Mouse (Mus musculus) liver, embryonic 13.5 days (tissue): ENCODE results near the gene Cenpl. TPM values are rescaled to one million over a fixed set of nuclear protein-coding genes. Genes with fewer than 3 reads are reported as not detected.
A peak's percentile ranks its signal among the peaks of the same experiment; 100 is the strongest.
"Not testable (repeated sequence)": the region's sequence is repeated elsewhere in the genome, so short reads cannot be mapped to it uniquely, and the experiment has no call there.

Experiments used
- ATAC-seq: fragments of 200-750 bp; cut with Nextera tagmentation; 2 replicates; pipeline ENCODE4 v1.8.0; 2017; ENCODE audit warnings: low read depth, mild to moderate bottlenecking, moderate number of reproducible peaks, moderate library complexity
- DNase-seq: peaks from one replicate; pipeline ENCODE4 v3.0.0; 2022
- H3K27ac ChIP-seq: fragments of 300-500 bp; sonication (generic); 2 replicates; pipeline ENCODE4 v1.5.1; 2015; ENCODE audit warnings: moderate library complexity, mild to moderate bottlenecking, inconsistent platforms
- H3K27me3 ChIP-seq: fragments of 300-500 bp; sonication (generic); 2 replicates; pipeline ENCODE4 v1.6.1; 2015; ENCODE audit warnings: mild to moderate bottlenecking, inconsistent platforms
- H3K36me3 ChIP-seq: fragments of 300-500 bp; sonication (generic); 2 replicates; pipeline ENCODE4 v1.6.1; 2015; ENCODE audit warnings: mild to moderate bottlenecking, inconsistent platforms
- H3K4me1 ChIP-seq: fragments of 300-500 bp; sonication (generic); replicated peaks from 2 replicates; pipeline ENCODE4 v1.6.1; 2015; ENCODE audit warnings: inconsistent platforms
- H3K4me2 ChIP-seq: fragments of 300-500 bp; sonication (generic); 2 replicates; pipeline ENCODE4 v1.6.1; 2015; ENCODE audit warnings: inconsistent platforms, mild to moderate bottlenecking, moderate library complexity
- H3K4me3 ChIP-seq: fragments of 300-500 bp; sonication (generic); replicated peaks from 2 replicates; pipeline ENCODE4 v1.5.1; 2015; ENCODE audit warnings: mild to moderate bottlenecking, inconsistent platforms
- H3K9ac ChIP-seq: fragments of 300-500 bp; sonication (generic); 2 replicates; pipeline ENCODE4 v1.6.1; 2015; ENCODE audit warnings: mild to moderate bottlenecking, inconsistent platforms
- H3K9me3 ChIP-seq: fragments of 300-500 bp; sonication (generic); replicated peaks from 2 replicates; pipeline ENCODE4 v1.6.1; 2016; ENCODE audit warnings: inconsistent platforms
- WGBS: fragments of 180-500 bp; shearing (Covaris S2); methylation state at CpG from one replicate; pipeline ENCODE4 v1.1.7; 2015; ENCODE audit not compliant: insufficient replicate concordance; 5-methylcytosine and 5-hydroxymethylcytosine counted together
- polyA plus RNA-seq: library from polyadenylated mRNA; unstranded; fragments of >200 nt; fragmentation: Nextera tagmentation; extraction: Ambion mirVana; gene quantifications from 2 replicates; pipeline ENCODE4 v1.2.1, GENCODE M21; 2015

Gene Cenpl
- polyA plus RNA-seq: 35.3 and 39.8 TPM in 2 replicates

- peaks cover 22% of the 10 kb centered on the region for H3K36me3 ChIP-seq
- H3K4me1 ChIP-seq: peaks cover 42% of the 10 kb centered on the region
- H3K4me3 ChIP-seq: peak within 1 kb of the TSS; percentile 87
- DNase-seq (peak; percentile 93), ATAC-seq (peak; percentile 93)
- no peaks in the 10 kb centered on the region for H3K9me3 ChIP-seq
- peak within 1 kb of the TSS; percentile 91 for H3K9ac ChIP-seq
- H3K27ac ChIP-seq: peak within 1 kb of the TSS; percentile 86
- peak within 1 kb of the TSS; percentile 87 for H3K4me2 ChIP-seq
- WGBS: under 1% methylated on average over 57 of the region's 57 CpGs
- no peaks in the 10 kb centered on the region for H3K27me3 ChIP-seq
These were observed at the start of gene Cenpl, which contains the start of gene Dars2 for GRCm38 (mm10) chr1:161070352-161071271. TSS of gene Cenpl (plus strand) at chr1:161070713. TSS of gene Dars2 (minus strand) at chr1:161070658.

GRCm38 (mm10) chr1:161025410-161026210 is 44.9 kb upstream of the Cenpl start:
- H3K4me2 ChIP-seq: no peak overlapping the region
- no peak overlapping the region for H3K27ac ChIP-seq
- H3K4me1 ChIP-seq: 0 out of 2 replicates have a peak, but pooled peaks cover 3% of the 10 kb centered on the region
- H3K4me3 ChIP-seq: no peak overlapping the region
- H3K36me3 ChIP-seq: peaks cover 7% of the 10 kb centered on the region
- H3K9ac ChIP-seq: no peak overlapping the region
- no peak for DNase-seq
- ATAC-seq: no peak
- H3K27me3 ChIP-seq: no peaks in the 10 kb centered on the region
- 83% methylated on average over 5 of the region's 5 CpGs for WGBS
- H3K9me3 ChIP-seq: no peaks in the 10 kb centered on the region

GRCm38 (mm10) chr1:161027196-161027595 is 43.3 kb upstream of the Cenpl start:
- 40% methylated on average over 2 of the region's 2 CpGs for WGBS
- peaks cover 14% of the 10 kb centered on the region; the same call in 1 of the 2 replicates for H3K36me3 ChIP-seq
- H3K4me2 ChIP-seq: no peak overlapping the region
- H3K4me3 ChIP-seq: no peak overlapping the region
- DNase-seq (no peak), ATAC-seq (no peak)
- H3K9me3 ChIP-seq: no peaks in the 10 kb centered on the region
- H3K4me1 ChIP-seq: peaks cover 7% of the 10 kb centered on the region
- H3K27me3 ChIP-seq: no peaks in the 10 kb centered on the region
- no peak overlapping the region for H3K27ac ChIP-seq
- no peak overlapping the region for H3K9ac ChIP-seq

- not testable (repeated sequence) for H3K9ac ChIP-seq, ATAC-seq, H3K27ac ChIP-seq, H3K9me3 ChIP-seq, H3K4me3 ChIP-seq, DNase-seq, H3K27me3 ChIP-seq, H3K4me2 ChIP-seq
- H3K36me3 ChIP-seq: peaks cover 16% of the 10 kb centered on the region; the same call in 1 of the 2 replicates
- 83% methylated on average over 1 of the region's 1 CpGs for WGBS
- H3K4me1 ChIP-seq: peaks cover 19% of the 10 kb centered on the region
These were observed 42.1 kb upstream of the Cenpl start for GRCm38 (mm10) chr1:161028427-161028826.

GRCm38 (mm10) chr1:161030058-161030457 is 40.5 kb upstream of the Cenpl start:
- peaks cover 16% of the 10 kb centered on the region; the same call in 1 of the 2 replicates for H3K36me3 ChIP-seq
- peaks cover 29% of the 10 kb centered on the region for H3K4me1 ChIP-seq
- H3K4me3 ChIP-seq: no peak overlapping the region
- ATAC-seq (no peak), DNase-seq (no peak)
- 70% methylated on average over 3 of the region's 3 CpGs for WGBS
- no peak overlapping the region for H3K4me2 ChIP-seq
- no peak overlapping the region for H3K27ac ChIP-seq
- no peaks in the 10 kb centered on the region for H3K9me3 ChIP-seq
- H3K9ac ChIP-seq: no peak overlapping the region
- no peaks in the 10 kb centered on the region for H3K27me3 ChIP-seq

GRCm38 (mm10) chr1:161031881-161032280 is 38.6 kb upstream of the Cenpl start:
- H3K4me1 ChIP-seq: peaks cover 35% of the 10 kb centered on the region
- peaks cover 31% of the 10 kb centered on the region for H3K36me3 ChIP-seq
- H3K27ac ChIP-seq: 0 out of 2 replicates have a peak overlapping the region, but pooled peaks have one; percentile 41
- H3K4me2 ChIP-seq: no peak overlapping the region
- H3K9me3 ChIP-seq: no peaks in the 10 kb centered on the region
- no peak overlapping the region; the same call in 1 of the 2 replicates for H3K9ac ChIP-seq
- WGBS: 87% methylated on average over 9 of the region's 9 CpGs
- ATAC-seq (no peak), DNase-seq (no peak)
- no peak overlapping the region for H3K4me3 ChIP-seq
- H3K27me3 ChIP-seq: no peaks in the 10 kb centered on the region

- ATAC-seq (no peak), DNase-seq (no peak)
- Histone ChIP-seq H3K36me3 (peaks cover 34% of the 10 kb centered on the region), H3K4me1 (peaks cover 38% of the 10 kb centered on the region), H3K9ac (peak overlapping the region; percentile 39), H3K9me3 (no peaks in the 10 kb centered on the region), H3K4me3 (no peak overlapping the region), H3K27ac (peak overlapping the region; percentile 41), H3K4me2 (peak overlapping the region; percentile 29), H3K27me3 (no peaks in the 10 kb centered on the region)
- 69% methylated on average over 7 of the region's 7 CpGs for WGBS
These were observed 38.2 kb upstream of the Cenpl start for GRCm38 (mm10) chr1:161032345-161032744.

GRCm38 (mm10) chr1:161033856-161034434 is 36.6 kb upstream of the Cenpl start:
- Histone ChIP-seq H3K27me3 (no peaks in the 10 kb centered on the region), H3K27ac (peak overlapping the region; percentile 98), H3K4me3 (peak overlapping the region; percentile 87), H3K9ac (peak overlapping the region; percentile 90), H3K9me3 (no peaks in the 10 kb centered on the region), H3K4me1 (peaks cover 46% of the 10 kb centered on the region), H3K36me3 (peaks cover 50% of the 10 kb centered on the region), H3K4me2 (peak overlapping the region; percentile 89)
- under 1% methylated on average over 21 of the region's 21 CpGs for WGBS
- ATAC-seq (no peak), DNase-seq (no peak)

GRCm38 (mm10) chr1:161034435-161035280 is 35.9 kb upstream of the Cenpl start, which contains the start of gene Zbtb37:
TSS of gene Zbtb37 (minus strand) at chr1:161034849.
- under 1% methylated on average over 55 of the region's 76 CpGs for WGBS
- peak; percentile 79 for ATAC-seq
- Histone ChIP-seq H3K36me3 (peaks cover 56% of the 10 kb centered on the region), H3K4me3 (peak within 1 kb of the TSS; percentile 87), H3K27ac (peak within 1 kb of the TSS; percentile 98), H3K9ac (peak within 1 kb of the TSS; percentile 90), H3K4me1 (peaks cover 46% of the 10 kb centered on the region), H3K4me2 (peak within 1 kb of the TSS; percentile 89), H3K27me3 (no peaks in the 10 kb centered on the region), H3K9me3 (no peaks in the 10 kb centered on the region)
- peak; percentile 99 for DNase-seq

- H3K9ac ChIP-seq: peak overlapping the region; percentile 89
- WGBS: under 1% methylated on average over 14 of the region's 14 CpGs
- peak overlapping the region; percentile 98 for H3K27ac ChIP-seq
- peak overlapping the region; percentile 87 for H3K4me3 ChIP-seq
- H3K4me1 ChIP-seq: peaks cover 44% of the 10 kb centered on the region
- H3K4me2 ChIP-seq: peak overlapping the region; percentile 89
- ATAC-seq (peak; percentile 21), DNase-seq (no peak)
- no peaks in the 10 kb centered on the region for H3K27me3 ChIP-seq
- H3K9me3 ChIP-seq: no peaks in the 10 kb centered on the region
- H3K36me3 ChIP-seq: peaks cover 54% of the 10 kb centered on the region
These were observed 35.2 kb upstream of the Cenpl start for GRCm38 (mm10) chr1:161035281-161035785.
